Mouse (Mus musculus): ENCODE results near the gene Plxdc1. TPM values are rescaled to one million over a fixed set of nuclear protein-coding genes. Genes with fewer than 3 reads are reported as not detected.

Gene Plxdc1
- polyA plus RNA-seq, 1 experiment from 2014 or later = 2.8 TPM

DNA sequence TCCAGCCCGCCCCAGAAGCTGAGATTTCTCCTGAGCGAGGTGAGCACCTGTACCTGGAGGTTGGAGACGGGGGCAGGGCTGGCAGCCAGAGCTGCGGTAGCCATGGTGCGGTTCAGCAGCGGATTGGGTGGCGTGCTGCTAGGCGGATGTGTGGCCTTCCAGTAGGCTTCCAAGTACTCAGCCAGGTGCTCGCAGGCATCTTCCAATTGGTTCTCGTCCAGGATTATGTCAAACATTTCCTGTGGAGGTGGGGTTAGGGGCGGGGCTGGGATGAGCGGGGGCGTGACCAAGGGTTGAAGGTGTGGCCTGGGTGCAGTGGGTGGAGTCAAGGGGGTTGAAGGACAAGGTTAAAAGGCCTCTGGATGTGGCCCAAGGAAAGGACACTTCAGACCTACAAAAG, 18.8 kb upstream of the Plxdc1 start:
- H3K9me3 ChIP-seq (ENCODE audit: control insufficient read depth, low read length) = no peaks in the 10 kb centered on the region
- peaks cover 35% of the 10 kb centered on the region for H3K36me3 ChIP-seq (ENCODE audit: control insufficient read depth, insufficient read depth, low read length)
- H3K4me1 ChIP-seq (ENCODE audit: control insufficient read depth, insufficient read depth, low read depth, low read length) = peaks cover 3% of the 10 kb centered on the region
- H3K4me3 ChIP-seq (ENCODE audit: low read length) = no peak overlapping the region
- H3K27ac ChIP-seq (ENCODE audit: low read depth, low read length) = no peak overlapping the region
- H3K9ac ChIP-seq (ENCODE audit: low read depth, low read length) = no peak overlapping the region
- no peak overlapping the region for H3K4me2 ChIP-seq (ENCODE audit: low read length)
- no peaks in the 10 kb centered on the region for H3K27me3 ChIP-seq (replicated peaks; ENCODE audit: control insufficient read depth, insufficient read depth, low read length)
- ATAC-seq = no peak
- WGBS = 53% methylated on average over 13 of the region's 13 CpGs

DNA sequence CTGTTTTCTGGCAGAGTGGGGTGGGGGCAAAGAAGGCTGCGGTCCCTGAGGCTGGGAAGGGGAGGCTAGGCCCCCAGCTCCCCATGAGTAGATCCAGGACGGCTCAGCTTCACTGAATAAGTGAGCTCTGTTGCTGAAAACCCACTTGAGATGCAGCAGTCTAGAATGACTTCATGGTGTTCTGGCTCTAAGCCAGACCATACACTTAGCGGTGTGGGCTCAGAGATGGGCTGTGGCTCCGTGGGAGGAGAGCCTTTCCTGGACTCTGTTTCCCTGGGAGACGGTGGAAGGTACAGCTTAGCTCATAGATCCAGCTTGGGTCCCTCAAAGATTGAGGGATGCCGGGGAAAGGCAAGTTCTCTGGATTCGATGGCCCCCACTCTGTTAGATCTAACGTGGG, 17.9 kb upstream of the Plxdc1 start:
- no peaks in the 10 kb centered on the region for H3K9me3 ChIP-seq (ENCODE audit: control insufficient read depth, low read length)
- H3K27ac ChIP-seq (ENCODE audit: low read depth, low read length) = 0 out of 2 replicates have a peak overlapping the region, but pooled peaks have one; percentile 4
- 69% methylated on average over 8 of the region's 8 CpGs for WGBS
- no peak overlapping the region for H3K4me2 ChIP-seq (ENCODE audit: low read length)
- peaks cover 3% of the 10 kb centered on the region for H3K4me1 ChIP-seq (ENCODE audit: control insufficient read depth, insufficient read depth, low read depth, low read length)
- H3K9ac ChIP-seq (ENCODE audit: low read depth, low read length) = no peak overlapping the region
- no peak overlapping the region for H3K4me3 ChIP-seq (ENCODE audit: low read length)
- peaks cover 26% of the 10 kb centered on the region for H3K36me3 ChIP-seq (ENCODE audit: control insufficient read depth, insufficient read depth, low read length)
- H3K27me3 ChIP-seq (replicated peaks; ENCODE audit: control insufficient read depth, insufficient read depth, low read length) = no peaks in the 10 kb centered on the region
- no peak for ATAC-seq

DNA sequence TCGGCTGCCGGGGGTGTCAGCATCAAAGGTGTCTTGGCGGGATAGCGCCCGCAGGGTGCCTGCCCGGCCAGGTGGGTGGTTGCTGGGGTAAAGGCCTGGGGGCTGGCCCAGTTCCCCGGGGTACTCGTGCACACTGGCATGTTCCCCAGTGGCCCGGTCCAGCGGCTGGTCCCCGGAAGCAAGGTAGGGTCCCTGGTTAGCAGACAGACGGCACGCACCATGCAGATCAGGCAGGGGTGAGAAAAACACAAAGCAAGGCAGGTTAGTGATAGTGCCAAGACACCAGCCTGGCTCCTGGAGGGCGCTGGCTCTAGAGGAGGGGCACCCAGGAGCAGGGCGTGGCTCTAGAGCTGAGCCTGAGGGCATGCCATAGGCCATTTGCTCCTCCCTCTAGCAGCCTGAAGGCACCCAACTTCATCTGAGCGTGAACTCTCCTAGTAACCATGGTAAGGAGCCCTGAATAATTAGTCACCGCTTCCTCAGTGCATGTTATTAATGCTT, 17.0 kb upstream of the Plxdc1 start:
- ATAC-seq = peak; percentile 6; the same call in 1 of the 2 replicates
- H3K9ac ChIP-seq (ENCODE audit: low read depth, low read length) = no peak overlapping the region
- no peaks in the 10 kb centered on the region for H3K27me3 ChIP-seq (replicated peaks; ENCODE audit: control insufficient read depth, insufficient read depth, low read length)
- H3K4me1 ChIP-seq (ENCODE audit: control insufficient read depth, insufficient read depth, low read depth, low read length) = peaks cover 3% of the 10 kb centered on the region
- no peak overlapping the region; the same call in 1 of the 2 replicates for H3K27ac ChIP-seq (ENCODE audit: low read depth, low read length)
- no peaks in the 10 kb centered on the region for H3K9me3 ChIP-seq (ENCODE audit: control insufficient read depth, low read length)
- WGBS = 30% methylated on average over 17 of the region's 17 CpGs
- H3K4me3 ChIP-seq (ENCODE audit: low read length) = no peak overlapping the region
- peaks cover 21% of the 10 kb centered on the region for H3K36me3 ChIP-seq (ENCODE audit: control insufficient read depth, insufficient read depth, low read length)
- no peak overlapping the region; the same call in 1 of the 2 replicates for H3K4me2 ChIP-seq (ENCODE audit: low read length)

DNA sequence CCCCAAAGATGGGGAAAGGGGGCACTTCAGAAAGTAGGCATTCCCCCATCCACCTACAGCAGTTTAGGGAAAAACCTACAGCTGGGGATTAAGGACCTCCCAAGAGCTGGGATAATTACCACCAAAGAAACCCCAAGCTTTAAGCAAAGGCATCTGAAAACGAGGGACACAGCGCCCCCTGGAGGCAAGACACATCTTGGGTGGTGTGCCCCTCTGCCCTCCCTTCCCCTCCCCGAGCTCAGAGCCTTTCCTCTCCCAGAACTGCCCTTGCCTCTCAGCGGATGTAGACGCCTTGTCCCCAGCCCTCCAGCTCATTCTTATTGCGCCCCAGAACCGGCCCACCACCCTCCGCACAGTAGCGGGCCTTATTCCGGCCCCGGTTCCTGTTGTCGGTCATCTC, 16.4 kb upstream of the Plxdc1 start:
- Histone ChIP-seq H3K36me3 (ENCODE audit: control insufficient read depth, insufficient read depth, low read length) (peaks cover 18% of the 10 kb centered on the region), H3K4me3 (ENCODE audit: low read length) (no peak overlapping the region), H3K4me2 (ENCODE audit: low read length) (no peak overlapping the region; the same call in 1 of the 2 replicates), H3K27ac (ENCODE audit: low read depth, low read length) (no peak overlapping the region; the same call in 1 of the 2 replicates), H3K4me1 (ENCODE audit: control insufficient read depth, insufficient read depth, low read depth, low read length) (peaks cover 3% of the 10 kb centered on the region), H3K9me3 (ENCODE audit: control insufficient read depth, low read length) (no peaks in the 10 kb centered on the region), H3K27me3 (replicated peaks; ENCODE audit: control insufficient read depth, insufficient read depth, low read length) (no peaks in the 10 kb centered on the region), H3K9ac (ENCODE audit: low read depth, low read length) (no peak overlapping the region)
- ATAC-seq = no peak
- 4% methylated on average over 12 of the region's 12 CpGs for WGBS

DNA sequence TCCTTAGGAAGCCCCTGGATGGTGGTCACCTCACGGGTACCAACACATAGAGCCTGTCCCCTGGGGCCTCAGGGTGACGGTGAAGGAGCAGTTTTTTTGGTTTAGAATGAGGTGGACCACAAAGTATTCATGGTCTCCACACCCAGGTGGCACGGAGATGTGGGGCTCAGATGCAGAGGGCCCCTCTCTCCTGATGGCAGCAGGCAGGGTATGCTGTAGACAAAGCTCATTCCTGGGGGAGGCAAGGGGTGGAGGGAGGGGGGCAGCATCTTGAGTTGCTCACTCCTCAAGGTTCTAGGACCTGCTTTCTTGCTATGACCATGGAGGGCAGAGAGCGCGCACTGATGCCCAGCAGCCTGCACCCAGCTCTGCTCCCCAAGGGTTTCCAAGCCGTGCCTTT, 15.7 kb upstream of the Plxdc1 start:
- Histone ChIP-seq H3K9me3 (ENCODE audit: control insufficient read depth, low read length) (no peaks in the 10 kb centered on the region), H3K4me3 (ENCODE audit: low read length) (no peak overlapping the region), H3K27ac (ENCODE audit: low read depth, low read length) (no peak overlapping the region), H3K4me2 (ENCODE audit: low read length) (no peak overlapping the region), H3K9ac (ENCODE audit: low read depth, low read length) (no peak overlapping the region), H3K27me3 (replicated peaks; ENCODE audit: control insufficient read depth, insufficient read depth, low read length) (no peaks in the 10 kb centered on the region), H3K4me1 (ENCODE audit: control insufficient read depth, insufficient read depth, low read depth, low read length) (peaks cover 3% of the 10 kb centered on the region), H3K36me3 (ENCODE audit: control insufficient read depth, insufficient read depth, low read length) (peaks cover 17% of the 10 kb centered on the region)
- no peak for ATAC-seq
- 60% methylated on average over 6 of the region's 6 CpGs for WGBS

DNA sequence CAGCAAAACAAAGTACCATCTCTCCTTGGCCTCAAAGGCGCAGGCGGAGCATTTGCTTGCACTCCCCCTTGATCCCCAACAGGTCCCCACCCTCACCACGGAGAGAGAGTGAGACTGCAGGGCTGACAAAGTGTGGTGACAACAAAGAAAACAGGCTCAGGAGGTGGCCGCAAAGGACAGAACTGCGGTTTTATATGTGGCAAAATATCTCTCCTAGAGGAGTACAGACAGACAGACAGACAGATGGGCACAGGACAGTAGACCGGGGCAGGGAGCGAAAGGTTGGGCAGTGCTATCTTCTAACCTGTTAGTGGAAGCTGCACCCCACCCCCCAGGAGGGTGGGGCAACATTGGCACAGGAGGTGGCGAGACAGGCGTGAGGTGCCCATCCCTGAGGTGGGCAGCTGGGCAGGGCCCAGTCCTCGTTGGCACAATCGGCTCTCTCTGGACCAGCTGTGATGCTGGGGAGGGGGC, 15.1 kb upstream of the Plxdc1 start:
- Histone ChIP-seq H3K4me3 (ENCODE audit: low read length) (no peak overlapping the region), H3K27ac (ENCODE audit: low read depth, low read length) (no peak overlapping the region), H3K27me3 (replicated peaks; ENCODE audit: control insufficient read depth, insufficient read depth, low read length) (no peaks in the 10 kb centered on the region), H3K36me3 (ENCODE audit: control insufficient read depth, insufficient read depth, low read length) (peaks cover 17% of the 10 kb centered on the region), H3K9me3 (ENCODE audit: control insufficient read depth, low read length) (no peaks in the 10 kb centered on the region), H3K4me1 (ENCODE audit: control insufficient read depth, insufficient read depth, low read depth, low read length) (peaks cover 3% of the 10 kb centered on the region), H3K4me2 (ENCODE audit: low read length) (no peak overlapping the region), H3K9ac (ENCODE audit: low read depth, low read length) (no peak overlapping the region)
- ATAC-seq = no peak
- 41% methylated on average over 11 of the region's 11 CpGs for WGBS

DNA sequence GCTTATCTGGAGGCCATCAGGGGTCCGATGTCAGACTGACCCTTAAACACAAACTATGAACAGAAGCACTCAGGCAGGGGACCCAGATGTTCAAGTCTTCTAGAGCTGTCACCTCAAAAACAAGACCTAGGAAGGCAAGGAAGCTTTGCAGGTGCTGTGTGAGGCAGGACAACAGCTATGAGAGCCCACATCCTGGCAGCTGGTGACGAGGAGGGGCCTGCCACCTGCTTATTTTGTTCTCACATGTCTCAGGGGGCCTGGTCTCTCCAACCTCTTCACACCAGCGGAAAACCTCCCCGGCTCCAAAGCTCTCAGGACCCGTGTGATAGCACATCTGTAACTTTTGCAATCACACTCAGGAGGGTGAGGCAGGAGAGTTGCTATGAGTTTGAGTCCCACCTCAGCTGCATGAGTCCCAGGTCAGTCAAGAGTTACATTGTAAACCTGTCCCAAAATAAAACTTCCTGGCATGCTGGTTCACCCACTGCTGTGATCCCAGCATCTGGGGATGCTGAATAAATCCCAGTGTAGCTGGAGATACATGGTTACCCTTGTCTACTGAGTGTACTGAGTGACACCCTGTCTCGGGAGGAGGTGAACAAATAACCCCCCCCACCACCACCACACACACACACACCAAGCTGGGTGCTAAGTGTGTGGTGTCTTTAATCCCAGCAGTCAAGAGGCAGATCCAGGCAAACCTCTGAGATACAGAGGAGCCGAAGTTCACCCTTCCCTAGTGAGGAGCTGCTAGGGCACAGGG, 14.3 kb upstream of the Plxdc1 start:
- Histone ChIP-seq H3K27ac (ENCODE audit: low read depth, low read length) (no peak overlapping the region), H3K9me3 (ENCODE audit: control insufficient read depth, low read length) (no peaks in the 10 kb centered on the region), H3K4me2 (ENCODE audit: low read length) (no peak overlapping the region), H3K27me3 (replicated peaks; ENCODE audit: control insufficient read depth, insufficient read depth, low read length) (no peaks in the 10 kb centered on the region), H3K9ac (ENCODE audit: low read depth, low read length) (no peak overlapping the region), H3K36me3 (ENCODE audit: control insufficient read depth, insufficient read depth, low read length) (peaks cover 16% of the 10 kb centered on the region), H3K4me1 (ENCODE audit: control insufficient read depth, insufficient read depth, low read depth, low read length) (peaks cover 6% of the 10 kb centered on the region), H3K4me3 (ENCODE audit: low read length) (no peak overlapping the region)
- no peak; the same call in 1 of the 2 replicates for ATAC-seq
- WGBS = 41% methylated on average over 7 of the region's 7 CpGs

DNA sequence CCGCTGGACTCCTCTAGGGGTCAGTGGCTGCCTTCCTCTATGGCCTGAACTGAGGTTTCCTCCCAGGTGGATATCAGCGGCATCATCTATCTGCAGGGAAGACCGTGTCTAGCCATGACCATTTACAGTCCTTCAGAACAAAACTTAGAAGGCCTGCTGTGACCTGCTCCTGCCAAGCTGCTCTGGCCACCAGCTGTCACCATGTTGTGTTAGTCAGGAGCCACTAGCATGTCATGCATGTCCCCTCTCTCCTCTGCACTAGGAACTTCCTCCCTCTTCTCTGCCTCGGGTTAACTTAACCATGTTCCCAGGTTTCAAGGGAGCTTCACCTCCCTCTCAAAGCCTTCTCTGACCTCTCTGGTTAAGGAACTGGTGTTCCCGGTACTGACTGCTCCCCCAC, 13.5 kb upstream of the Plxdc1 start:
- H3K27ac ChIP-seq (ENCODE audit: low read depth, low read length) = no peak overlapping the region
- H3K4me2 ChIP-seq (ENCODE audit: low read length) = no peak overlapping the region
- WGBS = 59% methylated on average over 5 of the region's 5 CpGs
- no peak overlapping the region for H3K4me3 ChIP-seq (ENCODE audit: low read length)
- no peak for ATAC-seq
- H3K4me1 ChIP-seq (ENCODE audit: control insufficient read depth, insufficient read depth, low read depth, low read length) = peaks cover 9% of the 10 kb centered on the region
- peaks cover 8% of the 10 kb centered on the region; the same call in 1 of the 2 replicates for H3K36me3 ChIP-seq (ENCODE audit: control insufficient read depth, insufficient read depth, low read length)
- no peaks in the 10 kb centered on the region for H3K9me3 ChIP-seq (ENCODE audit: control insufficient read depth, low read length)
- no peak overlapping the region for H3K9ac ChIP-seq (ENCODE audit: low read depth, low read length)
- no peaks in the 10 kb centered on the region for H3K27me3 ChIP-seq (replicated peaks; ENCODE audit: control insufficient read depth, insufficient read depth, low read length)

DNA sequence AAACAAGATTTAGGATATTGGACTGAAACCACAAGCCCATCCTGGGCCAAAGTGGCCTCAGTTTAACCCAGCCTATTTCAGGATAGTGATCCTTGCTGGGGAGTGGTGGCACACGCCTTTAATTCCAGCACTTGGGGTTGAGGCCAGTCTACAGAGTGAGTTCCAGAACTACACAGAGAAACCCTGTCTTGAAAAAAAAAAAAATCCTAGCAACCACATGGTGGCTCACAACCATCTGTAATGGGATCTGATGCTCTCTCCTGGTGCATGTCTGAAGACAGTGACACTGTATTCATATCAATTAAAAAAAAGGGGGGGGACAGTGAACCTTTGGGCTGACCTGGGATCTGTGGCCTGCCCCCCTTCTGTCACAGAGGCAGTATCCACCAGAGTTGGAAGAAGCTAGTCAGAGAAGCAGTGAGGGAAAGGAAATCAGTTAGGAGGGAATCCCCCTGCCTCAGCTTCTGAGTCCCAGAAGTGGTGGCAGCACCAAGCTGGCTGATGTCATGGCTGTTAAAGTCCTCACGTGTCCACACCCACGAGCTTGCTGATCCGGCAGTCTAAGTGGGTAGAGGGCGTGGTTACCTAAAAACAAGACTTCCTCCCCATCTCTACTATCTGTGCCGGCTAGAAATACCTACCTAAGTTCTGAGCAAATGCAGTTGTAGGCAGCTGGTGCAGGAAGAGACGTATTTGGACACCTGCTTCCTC, 12.8 kb upstream of the Plxdc1 start:
- no peak for ATAC-seq
- WGBS = 67% methylated on average over 7 of the region's 7 CpGs

More for the DNA sequence above, 12.8 kb upstream of the Plxdc1 start:
- Histone ChIP-seq H3K27ac (ENCODE audit: low read depth, low read length) (no peak overlapping the region), H3K9ac (ENCODE audit: low read depth, low read length) (no peak overlapping the region), H3K27me3 (replicated peaks; ENCODE audit: control insufficient read depth, insufficient read depth, low read length) (no peaks in the 10 kb centered on the region), H3K4me1 (ENCODE audit: control insufficient read depth, insufficient read depth, low read depth, low read length) (peaks cover 9% of the 10 kb centered on the region), H3K36me3 (ENCODE audit: control insufficient read depth, insufficient read depth, low read length) (peaks cover 3% of the 10 kb centered on the region; the same call in 1 of the 2 replicates), H3K4me2 (ENCODE audit: low read length) (no peak overlapping the region), H3K9me3 (ENCODE audit: control insufficient read depth, low read length) (no peaks in the 10 kb centered on the region), H3K4me3 (ENCODE audit: low read length) (no peak overlapping the region)
